Mouse (Mus musculus): Measurements from ENCODE around the gene Prss33.

The Prss33 gene

DNA sequence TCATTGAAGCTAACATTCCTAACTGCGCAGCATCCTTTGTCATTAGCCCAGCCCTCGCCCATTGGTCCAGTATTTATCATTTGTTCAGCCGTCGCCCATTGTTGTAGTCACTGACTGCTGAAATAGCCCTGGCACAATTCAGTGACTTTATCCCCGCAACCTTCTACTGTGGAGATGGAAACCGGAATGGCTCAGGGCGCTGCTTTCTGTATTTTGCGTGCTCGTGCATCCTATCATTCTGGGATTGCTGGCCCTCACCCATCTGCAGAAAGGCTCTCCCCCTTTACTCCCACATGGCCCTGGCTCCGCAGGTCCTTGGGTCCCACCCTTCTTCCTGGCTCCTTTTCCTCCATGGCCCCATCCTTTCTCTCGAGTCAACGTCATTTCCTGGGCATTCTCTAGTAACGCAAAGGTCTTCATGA lies 49.3 kb downstream of the Prss33 start:
- peak in 1 of 2 experiments; percentile 39 for DNase-seq (ENCODE audit: low spot score in 2 of 2)

- DNase-seq (ENCODE audit: low spot score in 2 of 2): peak; percentile 82 to 91
Measured at GRCm38 (mm10) chr17:23785561-23786471, 50.0 kb downstream of the Prss33 start, which contains the start of gene Flywch2. Gene Flywch2 (minus strand): TSS chr17:23786081.

- DNase-seq (ENCODE audit: low spot score in 2 of 2): no peak
Measured at GRCm38 (mm10) chr17:23783352-23783751, 52.5 kb downstream of the Prss33 start.

Measured in frontal cortex, postnatal 36 days (tissue).